Mouse (Mus musculus) retina, postnatal 7 days (tissue): ENCODE measurements around the gene Sirt6.

ENCODE experiments used
- DNase-seq: peaks from one replicate; pipeline ENCODE4 v3.0.0-alpha.2; 2012; ENCODE audit warnings: low read depth, low spot score

Sirt6 gene

GRCm38 (mm10) chr10:81595599-81595998 lies 32.0 kb downstream of the Sirt6 start:
- DNase-seq, result no peak

- no peak for DNase-seq
Measured at GRCm38 (mm10) chr10:81593935-81594334, 33.7 kb downstream of the Sirt6 start.

GRCm38 (mm10) chr10:81593223-81593622 lies 34.4 kb downstream of the Sirt6 start:
- DNase-seq, result no peak

- DNase-seq, result no peak
Measured at GRCm38 (mm10) chr10:81592631-81593030, 35.0 kb downstream of the Sirt6 start.

DNA sequence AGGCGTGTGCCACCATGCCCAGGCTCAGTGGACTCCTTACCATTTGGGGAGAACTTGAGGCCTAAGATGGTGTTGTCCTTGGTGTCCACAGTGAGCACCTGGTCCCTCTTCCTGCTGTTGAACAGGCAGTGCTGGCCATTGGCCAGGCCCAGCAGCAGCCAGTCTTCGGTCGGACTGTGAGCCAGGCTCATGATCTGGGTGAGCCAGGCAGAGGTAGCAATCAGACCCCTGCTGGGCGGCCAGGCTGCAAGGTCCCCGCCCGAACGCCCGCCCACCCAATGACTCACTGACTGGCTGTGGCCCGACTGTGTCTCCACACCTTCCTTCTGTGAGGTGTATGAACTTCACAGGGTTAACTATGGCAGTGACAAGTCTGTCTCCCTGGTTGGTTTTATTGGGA lies 35.8 kb downstream of the Sirt6 start:
- no peak for DNase-seq

- no peak for DNase-seq
Measured at GRCm38 (mm10) chr10:81588739-81589138, 38.9 kb downstream of the Sirt6 start.

- DNase-seq, result no peak
Measured at GRCm38 (mm10) chr10:81583347-81583746, 44.2 kb downstream of the Sirt6 start.

GRCm38 (mm10) chr10:81580441-81581070 lies 47.0 kb downstream of the Sirt6 start:
- DNase-seq, result no peak

DNA sequence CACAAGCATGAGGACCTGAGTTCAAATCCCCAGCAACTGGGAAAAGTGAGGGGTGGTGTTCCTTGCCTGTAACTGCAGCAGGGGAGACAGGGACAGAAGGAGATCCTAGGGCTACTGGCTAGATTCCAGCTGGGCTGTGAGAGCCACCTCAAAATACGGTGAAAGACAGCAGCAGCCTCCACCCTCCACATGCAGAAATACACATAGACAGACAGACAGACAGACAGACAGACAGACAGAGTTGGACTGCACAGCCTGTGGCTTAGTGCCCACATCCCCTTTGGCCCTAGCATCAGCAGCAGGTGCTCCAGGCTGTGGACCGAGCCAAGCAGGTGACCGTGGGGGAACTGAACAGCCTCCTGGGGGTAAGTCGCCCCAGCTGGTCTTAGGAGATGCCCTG lies 47.6 kb downstream of the Sirt6 start:
- no peak for DNase-seq

DNA sequence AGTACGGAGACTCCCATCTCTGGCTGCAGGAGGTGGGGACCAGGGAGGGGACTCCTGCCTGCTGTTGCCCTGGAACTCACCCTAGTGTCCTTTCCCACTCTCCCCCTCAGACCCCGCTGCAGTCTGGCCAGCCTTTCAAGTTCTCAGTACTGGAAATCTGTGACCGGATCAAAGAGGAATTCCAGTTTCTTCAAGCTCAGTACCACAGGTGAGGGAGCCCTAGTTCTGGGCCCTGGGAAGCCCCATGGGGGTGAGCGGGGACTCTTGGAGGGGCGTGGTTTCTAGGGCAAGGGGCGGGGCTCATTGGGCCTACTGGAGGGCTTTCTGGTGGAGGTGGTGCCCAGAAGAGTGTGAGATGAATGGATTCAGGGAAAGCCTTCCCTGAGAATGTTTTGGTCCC lies 51.9 kb downstream of the Sirt6 start:
- no peak for DNase-seq

GRCm38 (mm10) chr10:81575208-81575631 lies 52.4 kb downstream of the Sirt6 start:
- DNase-seq, result no peak

- no peak for DNase-seq
Measured at GRCm38 (mm10) chr10:81574081-81575056, 53.2 kb downstream of the Sirt6 start, which contains the start of gene Tle2. Gene Tle2, plus strand, starts transcription at chr10:81574561.

GRCm38 (mm10) chr10:81572975-81573374 lies 54.6 kb downstream of the Sirt6 start:
- no peak for DNase-seq

DNA sequence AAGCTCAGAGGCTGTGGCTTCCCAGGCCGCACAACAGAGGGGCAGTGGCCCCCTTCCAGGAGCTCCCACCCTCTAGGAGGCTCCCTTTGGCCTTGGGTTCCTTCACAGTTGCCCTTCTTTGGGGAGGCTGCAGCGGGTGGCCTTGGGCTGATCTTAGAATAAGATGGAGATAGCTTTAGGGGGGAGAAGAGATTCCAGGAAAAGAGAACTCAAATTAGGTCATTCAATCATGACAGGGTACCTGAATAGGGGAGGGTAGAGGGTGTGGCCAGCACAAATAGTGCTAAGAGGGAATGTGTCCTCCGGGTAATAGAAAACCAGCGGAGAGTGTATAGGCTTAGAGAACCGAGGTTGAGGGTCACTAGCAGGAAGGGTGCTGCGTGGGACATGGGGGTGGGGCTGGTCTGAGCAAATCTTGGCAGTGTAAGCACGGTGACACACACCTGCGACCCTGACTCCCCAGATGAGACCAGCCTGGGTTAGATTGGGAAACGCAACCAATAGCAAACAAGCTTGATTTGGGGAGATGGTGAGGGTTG lies 55.4 kb downstream of the Sirt6 start:
- no peak for DNase-seq
